Mouse (Mus musculus): ENCODE results near the gene Duoxa1. TPM values are rescaled to one million over a fixed set of nuclear protein-coding genes. Genes with fewer than 3 reads are reported as not detected.

Duoxa1 gene
- polyA plus RNA-seq, 1 experiment from 2014 or later, result 11.4 TPM

DNA sequence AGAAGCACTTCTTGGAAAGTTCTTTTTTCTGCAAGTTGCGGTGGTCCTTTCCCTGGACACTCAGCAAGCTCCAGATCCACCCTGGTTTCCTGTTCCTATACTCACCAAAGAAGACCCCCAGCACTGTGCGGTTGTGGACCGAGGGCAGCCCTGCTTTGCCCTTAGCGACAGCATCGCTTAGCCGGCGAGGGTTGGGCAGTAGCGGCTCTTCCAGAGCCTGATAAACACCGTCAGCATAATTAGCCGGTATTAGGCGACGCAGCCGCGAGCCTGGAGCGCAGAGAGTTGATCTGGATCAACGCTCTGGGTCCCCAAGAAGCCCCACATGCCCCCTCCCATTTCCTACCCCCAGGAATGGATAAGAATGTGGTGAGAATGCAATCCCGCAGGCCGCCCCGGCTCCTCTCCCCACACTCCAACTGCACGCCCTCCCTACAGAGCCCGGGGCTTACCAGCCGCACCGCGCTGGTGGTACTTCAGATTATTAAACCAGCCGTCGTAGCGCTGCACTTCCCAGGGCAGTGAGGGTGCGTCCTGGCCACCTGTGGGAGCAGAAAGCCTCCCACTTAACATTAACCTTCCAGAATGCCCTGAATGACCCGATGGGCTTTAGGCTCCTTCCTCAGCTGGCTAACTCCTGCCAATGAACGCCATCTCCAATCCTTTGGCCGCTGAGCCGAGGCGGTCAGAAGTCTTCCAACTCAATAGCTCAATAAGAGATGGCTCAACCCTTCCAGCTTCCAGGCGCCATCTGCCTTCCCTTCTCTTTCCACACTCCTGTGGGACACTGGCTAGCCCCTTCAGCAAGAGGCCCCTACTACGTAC lies 16.0 kb downstream of the Duoxa1 start:
- Histone ChIP-seq H3K4me1 (ENCODE audit: control insufficient read depth, insufficient read depth, low read length) (peaks cover 12% of the 10 kb centered on the region), H3K9me3 (replicated peaks; ENCODE audit: control insufficient read depth, low read length) (no peaks in the 10 kb centered on the region), H3K36me3 (ENCODE audit: control insufficient read depth, insufficient read depth, low read length) (no peaks in the 10 kb centered on the region), H3K4me3 (replicated peaks; ENCODE audit: low read length) (peak overlapping the region; percentile 41; the same call in 1 of the 2 replicates), H3K9ac (ENCODE audit: low read length) (no peak overlapping the region), H3K27ac (ENCODE audit: low read length) (no peak overlapping the region), H3K27me3 (ENCODE audit: control insufficient read depth, insufficient read depth, low read length) (peaks cover 75% of the 10 kb centered on the region), H3K4me2 (ENCODE audit: low read depth, low read length) (0 out of 2 replicates have a peak overlapping the region, but pooled peaks have one; percentile 5)
- ATAC-seq (ENCODE audit: insufficient read depth, low FRiP score), result no peak
- WGBS, result 1% methylated on average over 34 of the region's 35 CpGs

DNA sequence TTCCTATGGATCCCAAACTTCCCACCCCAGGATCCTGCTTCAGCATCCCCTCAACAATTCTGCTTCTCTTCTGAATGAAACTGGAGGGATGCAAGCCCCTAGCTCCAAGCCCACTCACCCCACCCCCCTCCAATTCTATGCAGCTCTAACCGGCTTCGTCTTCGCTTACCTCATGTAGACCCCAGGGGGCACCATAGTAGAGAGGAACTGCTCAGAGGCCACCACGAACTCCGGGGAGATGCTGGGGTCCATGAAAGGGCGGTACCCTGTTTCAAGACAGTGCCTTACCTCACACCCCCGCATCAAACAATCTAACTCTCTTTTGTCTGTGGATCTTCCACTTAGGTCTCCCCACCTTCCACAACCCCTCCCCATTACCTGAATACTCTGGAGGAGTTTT lies 18.6 kb downstream of the Duoxa1 start:
- no peaks in the 10 kb centered on the region for H3K9me3 ChIP-seq (replicated peaks; ENCODE audit: control insufficient read depth, low read length)
- no peak overlapping the region for H3K27ac ChIP-seq (ENCODE audit: low read length)
- WGBS, result 7% methylated on average over 7 of the region's 7 CpGs
- peaks cover 49% of the 10 kb centered on the region for H3K27me3 ChIP-seq (ENCODE audit: control insufficient read depth, insufficient read depth, low read length)
- H3K4me1 ChIP-seq (ENCODE audit: control insufficient read depth, insufficient read depth, low read length), result 0 out of 2 replicates have a peak, but pooled peaks cover 3% of the 10 kb centered on the region
- ATAC-seq (ENCODE audit: insufficient read depth, low FRiP score), result no peak
- H3K4me3 ChIP-seq (replicated peaks; ENCODE audit: low read length), result no peak overlapping the region
- H3K36me3 ChIP-seq (ENCODE audit: control insufficient read depth, insufficient read depth, low read length), result no peaks in the 10 kb centered on the region
- no peak overlapping the region for H3K9ac ChIP-seq (ENCODE audit: low read length)
- no peak overlapping the region for H3K4me2 ChIP-seq (ENCODE audit: low read depth, low read length)

DNA sequence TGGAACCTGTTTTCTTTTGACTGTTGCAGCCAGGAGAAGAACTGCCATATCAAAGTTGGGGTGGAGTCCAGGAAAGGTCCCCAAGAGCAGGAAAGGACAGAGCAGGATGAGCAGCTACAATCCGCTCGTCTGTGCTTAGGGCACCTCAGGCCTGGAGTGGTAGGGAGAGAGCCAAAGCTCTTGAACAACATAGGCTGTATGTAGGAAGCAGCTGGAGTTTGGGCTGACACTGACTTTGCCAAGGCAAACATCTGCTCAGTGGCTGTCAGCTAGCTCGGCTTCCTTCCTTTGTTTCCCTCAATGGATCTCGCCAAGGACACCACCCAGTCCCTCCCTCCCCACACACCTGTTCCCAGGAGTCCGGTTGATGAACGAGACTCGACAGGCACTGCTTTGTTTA lies 27.4 kb downstream of the Duoxa1 start:
- Histone ChIP-seq H3K36me3 (ENCODE audit: control insufficient read depth, insufficient read depth, low read length) (no peaks in the 10 kb centered on the region), H3K27ac (ENCODE audit: low read length) (no peak overlapping the region), H3K4me1 (ENCODE audit: control insufficient read depth, insufficient read depth, low read length) (no peaks in the 10 kb centered on the region), H3K4me3 (replicated peaks; ENCODE audit: low read length) (no peak overlapping the region), H3K4me2 (ENCODE audit: low read depth, low read length) (no peak overlapping the region), H3K27me3 (ENCODE audit: control insufficient read depth, insufficient read depth, low read length) (no peaks in the 10 kb centered on the region), H3K9me3 (replicated peaks; ENCODE audit: control insufficient read depth, low read length) (no peaks in the 10 kb centered on the region), H3K9ac (ENCODE audit: low read length) (no peak overlapping the region)
- ATAC-seq (ENCODE audit: insufficient read depth, low FRiP score), result no peak; the same call in 1 of the 2 replicates
- WGBS, result 48% methylated on average over 7 of the region's 7 CpGs

DNA sequence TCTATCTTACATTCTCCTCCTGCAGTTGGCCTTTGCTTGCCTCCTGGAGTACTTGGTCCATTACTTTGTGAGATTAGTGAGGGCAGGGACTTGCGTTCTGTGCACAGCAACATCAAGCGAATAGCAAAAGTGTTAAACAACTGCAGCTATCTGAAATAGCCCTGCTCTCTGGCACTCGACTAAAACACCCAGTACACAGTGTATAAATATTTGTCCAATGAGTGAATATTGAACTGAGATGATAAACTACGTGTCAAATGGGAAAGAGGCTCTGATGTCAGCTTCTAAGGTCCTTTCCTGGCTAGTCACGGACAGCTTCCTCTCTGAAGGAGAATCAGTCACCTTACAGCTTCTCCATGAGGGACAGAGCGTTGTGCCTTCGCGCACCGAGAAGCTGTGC lies 29.4 kb downstream of the Duoxa1 start:
- H3K27ac ChIP-seq (ENCODE audit: low read length), result no peak overlapping the region
- ATAC-seq (ENCODE audit: insufficient read depth, low FRiP score), result no peak

DNA sequence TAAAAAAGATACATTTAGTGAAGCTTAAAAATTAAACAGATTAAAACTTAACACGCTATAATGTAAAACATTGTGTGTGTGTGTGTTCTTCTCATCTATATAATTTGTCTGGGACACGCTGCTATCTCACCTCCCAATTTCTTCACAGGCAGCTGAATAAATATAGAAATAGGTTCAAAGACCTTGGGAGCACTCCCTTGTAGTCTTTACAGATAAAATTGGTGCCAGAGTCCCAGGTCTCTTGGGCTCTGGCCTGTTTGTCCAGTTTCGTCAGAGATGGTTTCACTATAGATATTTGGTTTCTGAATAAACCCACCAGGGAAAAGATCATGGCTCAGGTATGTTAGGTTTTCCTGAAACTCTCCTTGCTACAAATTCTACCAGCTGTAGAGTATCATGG lies 34.8 kb downstream of the Duoxa1 start:
- Histone ChIP-seq H3K27ac (ENCODE audit: low read length) (no peak overlapping the region), H3K9ac (ENCODE audit: low read length) (no peak overlapping the region), H3K9me3 (replicated peaks; ENCODE audit: control insufficient read depth, low read length) (no peaks in the 10 kb centered on the region), H3K36me3 (ENCODE audit: control insufficient read depth, insufficient read depth, low read length) (no peaks in the 10 kb centered on the region), H3K4me2 (ENCODE audit: low read depth, low read length) (no peak overlapping the region), H3K4me1 (ENCODE audit: control insufficient read depth, insufficient read depth, low read length) (no peaks in the 10 kb centered on the region), H3K27me3 (ENCODE audit: control insufficient read depth, insufficient read depth, low read length) (no peaks in the 10 kb centered on the region), H3K4me3 (replicated peaks; ENCODE audit: low read length) (no peak overlapping the region)
- WGBS, result 64% methylated on average over 3 of the region's 3 CpGs
- ATAC-seq (ENCODE audit: insufficient read depth, low FRiP score), result no peak

More for the DNA sequence above, 29.4 kb downstream of the Duoxa1 start:
- Histone ChIP-seq H3K36me3 (ENCODE audit: control insufficient read depth, insufficient read depth, low read length) (no peaks in the 10 kb centered on the region), H3K9ac (ENCODE audit: low read length) (no peak overlapping the region), H3K4me1 (ENCODE audit: control insufficient read depth, insufficient read depth, low read length) (no peaks in the 10 kb centered on the region), H3K4me2 (ENCODE audit: low read depth, low read length) (no peak overlapping the region), H3K9me3 (replicated peaks; ENCODE audit: control insufficient read depth, low read length) (no peaks in the 10 kb centered on the region), H3K4me3 (replicated peaks; ENCODE audit: low read length) (no peak overlapping the region), H3K27me3 (ENCODE audit: control insufficient read depth, insufficient read depth, low read length) (no peaks in the 10 kb centered on the region)
- 58% methylated on average over 9 of the region's 9 CpGs for WGBS

DNA sequence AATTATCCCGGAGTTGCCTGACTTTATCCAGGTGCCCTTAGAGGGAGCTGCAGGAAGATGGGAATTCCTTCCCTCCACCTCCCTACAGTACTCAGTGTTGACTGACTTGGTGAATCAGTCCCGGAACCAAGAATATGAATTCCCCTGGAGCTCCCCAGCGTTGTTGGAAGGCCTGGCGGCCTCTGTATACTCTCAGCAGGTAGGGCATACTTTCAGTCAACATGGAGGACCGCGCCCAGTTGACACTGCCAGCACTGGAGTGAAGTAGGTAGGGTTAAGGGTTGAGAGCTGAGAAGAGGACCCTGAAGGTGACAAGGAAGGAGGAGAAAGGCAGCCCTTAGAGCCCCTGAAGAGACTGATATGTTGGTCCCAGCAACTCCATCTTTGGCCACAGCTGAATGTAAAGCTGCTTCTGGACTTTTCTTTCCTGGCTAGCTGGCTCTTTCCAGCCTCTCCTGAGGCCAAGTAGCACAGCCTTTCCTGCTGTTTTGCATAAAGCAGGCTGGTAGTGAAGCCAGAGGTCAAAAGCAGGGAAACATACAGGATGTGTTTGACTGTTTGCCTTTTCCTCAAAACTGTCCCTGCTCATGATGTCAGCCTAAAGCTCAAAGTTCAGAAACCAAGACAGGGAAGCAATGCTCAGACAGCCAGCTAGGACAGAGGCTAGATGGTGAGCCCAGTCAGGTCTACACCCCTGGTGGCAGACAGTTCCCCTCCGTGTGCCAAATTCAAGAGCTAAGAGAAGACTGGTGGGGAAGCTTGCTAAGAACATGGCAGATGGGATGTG lies 46.9 kb downstream of the Duoxa1 start:
- no peak overlapping the region for H3K4me2 ChIP-seq (ENCODE audit: low read depth, low read length)
- 73% methylated on average over 7 of the region's 7 CpGs for WGBS
- H3K36me3 ChIP-seq (ENCODE audit: control insufficient read depth, insufficient read depth, low read length), result no peaks in the 10 kb centered on the region
- no peaks in the 10 kb centered on the region for H3K27me3 ChIP-seq (ENCODE audit: control insufficient read depth, insufficient read depth, low read length)
- H3K27ac ChIP-seq (ENCODE audit: low read length), result peak overlapping the region; percentile 81
- ATAC-seq (ENCODE audit: insufficient read depth, low FRiP score), result peak; percentile 85
- no peak overlapping the region for H3K4me3 ChIP-seq (replicated peaks; ENCODE audit: low read length)
- no peaks in the 10 kb centered on the region for H3K9me3 ChIP-seq (replicated peaks; ENCODE audit: control insufficient read depth, low read length)
- no peaks in the 10 kb centered on the region for H3K4me1 ChIP-seq (ENCODE audit: control insufficient read depth, insufficient read depth, low read length)
- no peak overlapping the region for H3K9ac ChIP-seq (ENCODE audit: low read length)

DNA sequence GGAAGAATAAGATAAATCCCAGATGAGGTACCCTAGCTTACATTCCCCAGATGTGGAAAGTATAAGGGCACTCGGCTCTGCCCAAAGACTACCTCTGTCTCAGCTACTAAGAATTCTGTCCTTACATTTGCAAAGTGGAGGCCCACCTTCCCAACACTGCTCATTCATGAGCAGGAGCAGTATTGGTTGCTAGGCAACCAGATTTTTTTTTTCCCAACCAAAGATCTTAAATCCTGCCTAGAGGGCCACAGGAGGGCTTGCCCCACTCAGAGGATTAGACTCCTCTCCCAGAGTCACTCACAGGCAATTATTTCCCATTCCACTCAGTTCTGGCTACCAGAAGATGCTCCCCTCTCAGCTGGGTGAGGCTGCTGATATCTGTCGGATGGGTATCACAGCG lies 48.8 kb downstream of the Duoxa1 start:
- Histone ChIP-seq H3K27me3 (ENCODE audit: control insufficient read depth, insufficient read depth, low read length) (no peaks in the 10 kb centered on the region), H3K4me1 (ENCODE audit: control insufficient read depth, insufficient read depth, low read length) (no peaks in the 10 kb centered on the region), H3K4me2 (ENCODE audit: low read depth, low read length) (no peak overlapping the region), H3K36me3 (ENCODE audit: control insufficient read depth, insufficient read depth, low read length) (no peaks in the 10 kb centered on the region), H3K9me3 (replicated peaks; ENCODE audit: control insufficient read depth, low read length) (no peaks in the 10 kb centered on the region), H3K27ac (ENCODE audit: low read length) (no peak overlapping the region), H3K9ac (ENCODE audit: low read length) (no peak overlapping the region), H3K4me3 (replicated peaks; ENCODE audit: low read length) (no peak overlapping the region)
- no peak for ATAC-seq (ENCODE audit: insufficient read depth, low FRiP score)
- 72% methylated on average over 3 of the region's 3 CpGs for WGBS

DNA sequence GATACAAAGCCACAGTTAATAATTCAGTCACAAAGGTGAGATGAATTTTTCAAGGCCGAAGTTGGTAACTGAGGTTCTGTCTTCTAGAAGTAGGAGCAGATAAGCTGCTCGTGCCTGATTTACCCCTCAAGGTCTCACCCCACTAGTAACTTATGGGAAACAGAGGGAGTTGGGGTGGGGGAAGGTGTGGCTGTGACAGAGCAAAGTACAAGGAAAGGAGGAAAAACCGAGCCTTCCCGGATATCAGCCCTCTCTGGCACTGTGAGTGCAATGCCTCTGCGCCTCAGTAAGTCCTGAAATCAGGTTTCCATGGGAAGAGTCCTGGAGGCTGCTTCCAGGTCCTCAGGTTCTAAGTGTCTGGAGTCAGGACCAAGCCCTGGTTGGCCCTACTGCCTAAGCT lies 52.8 kb downstream of the Duoxa1 start:
- H3K27me3 ChIP-seq (ENCODE audit: control insufficient read depth, insufficient read depth, low read length), result no peaks in the 10 kb centered on the region
- ATAC-seq (ENCODE audit: insufficient read depth, low FRiP score), result peak; percentile 69
- no peak overlapping the region for H3K9ac ChIP-seq (ENCODE audit: low read length)
- H3K4me1 ChIP-seq (ENCODE audit: control insufficient read depth, insufficient read depth, low read length), result no peaks in the 10 kb centered on the region
- no peak overlapping the region for H3K4me3 ChIP-seq (replicated peaks; ENCODE audit: low read length)
- 70% methylated on average over 5 of the region's 5 CpGs for WGBS
- H3K4me2 ChIP-seq (ENCODE audit: low read depth, low read length), result no peak overlapping the region
- H3K36me3 ChIP-seq (ENCODE audit: control insufficient read depth, insufficient read depth, low read length), result no peaks in the 10 kb centered on the region
- H3K9me3 ChIP-seq (replicated peaks; ENCODE audit: control insufficient read depth, low read length), result no peaks in the 10 kb centered on the region
- no peak overlapping the region for H3K27ac ChIP-seq (ENCODE audit: low read length)

DNA sequence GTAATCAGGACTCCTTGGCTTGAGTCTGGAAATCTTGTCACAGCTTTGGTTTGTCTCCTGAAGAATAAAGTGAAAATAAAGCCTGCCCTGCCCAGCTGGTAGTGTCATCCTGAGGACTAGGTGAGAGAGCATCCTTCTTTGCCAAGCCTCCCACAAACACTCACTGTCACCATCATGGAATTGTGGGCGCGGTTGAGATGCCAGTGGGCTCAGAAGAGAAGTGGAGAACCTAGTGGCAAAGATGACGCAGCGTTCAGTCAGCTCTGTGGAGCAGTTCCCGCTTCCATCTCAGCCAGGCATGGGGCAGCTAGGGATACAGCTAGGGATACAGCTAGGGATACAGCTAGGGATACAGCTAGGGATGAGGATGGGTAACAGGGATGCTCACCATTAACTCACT lies 57.5 kb downstream of the Duoxa1 start:
- no peaks in the 10 kb centered on the region for H3K27me3 ChIP-seq (ENCODE audit: control insufficient read depth, insufficient read depth, low read length)
- H3K27ac ChIP-seq (ENCODE audit: low read length), result no peak overlapping the region
- H3K4me1 ChIP-seq (ENCODE audit: control insufficient read depth, insufficient read depth, low read length), result no peaks in the 10 kb centered on the region
- no peaks in the 10 kb centered on the region for H3K9me3 ChIP-seq (replicated peaks; ENCODE audit: control insufficient read depth, low read length)
- ATAC-seq (ENCODE audit: insufficient read depth, low FRiP score), result no peak
- no peak overlapping the region for H3K4me2 ChIP-seq (ENCODE audit: low read depth, low read length)
- H3K4me3 ChIP-seq (replicated peaks; ENCODE audit: low read length), result no peak overlapping the region
- H3K9ac ChIP-seq (ENCODE audit: low read length), result no peak overlapping the region
- WGBS, result 94% methylated on average over 5 of the region's 5 CpGs
- H3K36me3 ChIP-seq (ENCODE audit: control insufficient read depth, insufficient read depth, low read length), result no peaks in the 10 kb centered on the region
